Comparison of ENCODE assay signal across 19 mouse cellular contexts in the genomic region with DNA sequence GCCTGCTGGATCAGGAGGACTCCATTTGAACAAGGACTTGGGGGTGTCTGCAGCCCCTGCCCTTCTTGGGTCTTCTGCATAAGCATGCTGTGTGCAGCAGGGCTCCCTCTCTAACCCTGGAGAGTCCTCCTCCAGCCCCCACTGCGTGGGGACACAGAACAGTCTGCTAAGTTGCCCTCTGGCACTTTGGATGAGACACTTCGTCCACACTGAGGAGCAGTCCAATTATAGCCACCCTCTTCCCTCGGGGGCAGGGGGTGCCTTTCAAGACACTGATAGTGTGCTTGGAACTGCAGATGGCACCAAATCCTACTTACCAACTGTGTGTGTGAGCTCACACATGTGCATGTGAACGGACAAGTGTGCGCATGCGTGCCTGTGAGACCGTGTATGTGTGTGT.
DNase-seq lines count a peak whose midpoint lies in the region; ATAC-seq and TF ChIP-seq lines count a peak whose summit lies in the region.
"Had no signal": no experiment of that assay in that cellular context is flagged by ENCODE, and none has a peak within 500 bp of the region (broad histone marks: within the 10 kb centered on the region; RNA-seq: fewer than 3 reads in every experiment).

No protein-coding gene starts in this region.

- H3K9me3 ChIP-seq in G1E (replicated peaks), result no peaks in the 10 kb centered on the region
- H3K9me3 ChIP-seq in embryonic facial prominence, embryonic 11.5 days (replicated peaks; ENCODE audit: control insufficient read depth, low read length), result no peaks in the 10 kb centered on the region
- H3K9me3 ChIP-seq in kidney, postnatal 0 days (replicated peaks; ENCODE audit: low read length), result no peaks in the 10 kb centered on the region
- H3K9me3 ChIP-seq: embryonic facial prominence, embryonic 15.5 days; heart, embryonic 12.5 days; neural tube, embryonic 13.5 days had no signal

- H3K27ac ChIP-seq in embryonic facial prominence, embryonic 11.5 days (replicated peaks; ENCODE audit: low read depth, low read length), result no peak overlapping the region
- 0 out of 2 replicates have a peak overlapping the region, but pooled peaks have one; percentile 13 for H3K27ac ChIP-seq in kidney, postnatal 0 days
- H3K27ac ChIP-seq: embryonic facial prominence, embryonic 15.5 days; neural tube, embryonic 13.5 days had no signal

- ATAC-seq in G1E (ENCODE audit: extremely low read depth, insufficient number of reproducible peaks, low FRiP score, poor library complexity, severe bottlenecking), result no peak
- 0 out of 2 replicates have a peak, but pooled peaks have one; percentile 14 for ATAC-seq in embryonic facial prominence, embryonic 11.5 days (replicated peaks; ENCODE audit: insufficient number of reproducible peaks, low FRiP score, low TSS enrichment, low read depth)
- ATAC-seq in kidney, postnatal 0 days (replicated peaks; ENCODE audit: low FRiP score, low read depth), result no peak
- ATAC-seq: Patski had no signal

- DNase-seq in kidney, adult 11 months, result peak; percentile 35
- no peak for DNase-seq in kidney, adult 18-20 months
- DNase-seq in G1E (ENCODE audit: low spot score), result no peak
- no peak for DNase-seq in embryonic facial prominence, embryonic 11.5 days (ENCODE audit: low spot score)
- DNase-seq in kidney, postnatal 0 days (ENCODE audit: low spot score), result no peak
- DNase-seq in adrenal gland, postnatal 25 days, result no peak
- DNase-seq in spleen, adult 18-20 months, result no peak
- no peak for DNase-seq in frontal cortex, postnatal 10 days (ENCODE audit: low spot score in 2 of 2)
- DNase-seq: adrenal gland, adult 8-10 months; cerebellum, postnatal 10 days; heart, postnatal 4 days; lung, adult 18-20 months; lung, postnatal 36 days; thymus, adult 2 months had no signal

- TF ChIP-seq CTCF in G1E (IDR thresholded peaks at IDR 0.05; ENCODE audit: low read depth, low read length), result no peak
- TF ChIP-seq CTCF in kidney, postnatal 0 days (IDR thresholded peaks at IDR 0.05; ENCODE audit: low read depth), result no peak

- H3K4me3 ChIP-seq in G1E (ENCODE audit: low read depth, low read length), result peak overlapping the region; percentile 38; the same call in 1 of the 2 replicates
- no peak overlapping the region for H3K4me3 ChIP-seq in embryonic facial prominence, embryonic 11.5 days (ENCODE audit: low read depth, low read length)
- no peak overlapping the region for H3K4me3 ChIP-seq in kidney, postnatal 0 days (replicated peaks; ENCODE audit: low read depth, low read length)
- H3K4me3 ChIP-seq: embryonic facial prominence, embryonic 15.5 days; heart, embryonic 12.5 days; neural tube, embryonic 13.5 days had no signal

- H3K27me3 ChIP-seq in G1E (ENCODE audit: insufficient read depth, low read length), result peaks cover 3% of the 10 kb centered on the region; the same call in 1 of the 2 replicates
- no peaks in the 10 kb centered on the region for H3K27me3 ChIP-seq in embryonic facial prominence, embryonic 11.5 days (ENCODE audit: control insufficient read depth, insufficient read depth, low read length)
- no peaks in the 10 kb centered on the region for H3K27me3 ChIP-seq in kidney, postnatal 0 days (ENCODE audit: insufficient read depth, low read length)
- H3K27me3 ChIP-seq: embryonic facial prominence, embryonic 15.5 days; heart, embryonic 12.5 days; neural tube, embryonic 13.5 days; Patski had no signal

- H3K4me2 ChIP-seq in embryonic facial prominence, embryonic 11.5 days (ENCODE audit: low read depth, low read length), result no peak overlapping the region
- no peak overlapping the region for H3K4me2 ChIP-seq in kidney, postnatal 0 days (ENCODE audit: low read length)
- H3K4me2 ChIP-seq: embryonic facial prominence, embryonic 15.5 days; heart, embryonic 12.5 days; midbrain, embryonic 11.5 days; neural tube, embryonic 13.5 days had no signal

- peaks cover 9% of the 10 kb centered on the region for H3K4me1 ChIP-seq in G1E (ENCODE audit: insufficient read depth, low read depth, low read length)
- H3K4me1 ChIP-seq in embryonic facial prominence, embryonic 11.5 days (ENCODE audit: control insufficient read depth, insufficient read depth, low read length), result no peaks in the 10 kb centered on the region
- 0 out of 2 replicates have a peak, but pooled peaks cover 5% of the 10 kb centered on the region for H3K4me1 ChIP-seq in kidney, postnatal 0 days (replicated peaks; ENCODE audit: insufficient read depth, low read length)

- WGBS in embryonic facial prominence, embryonic 11.5 days, result 74% methylated on average over 7 of the region's 7 CpGs
- WGBS in kidney, postnatal 0 days, result 64% methylated on average over 7 of the region's 7 CpGs

- no peak overlapping the region for H3K9ac ChIP-seq in embryonic facial prominence, embryonic 11.5 days (replicated peaks; ENCODE audit: low read length)
- H3K9ac ChIP-seq in kidney, postnatal 0 days (ENCODE audit: low read depth, low read length), result no peak overlapping the region; the same call in 1 of the 2 replicates
- H3K9ac ChIP-seq: embryonic facial prominence, embryonic 15.5 days; heart, embryonic 12.5 days; neural tube, embryonic 13.5 days had no signal

- H3K36me3 ChIP-seq in G1E (replicated peaks), result no peaks in the 10 kb centered on the region
- no peaks in the 10 kb centered on the region for H3K36me3 ChIP-seq in embryonic facial prominence, embryonic 11.5 days (replicated peaks; ENCODE audit: control insufficient read depth, insufficient read depth, low read depth, low read length)
- no peaks in the 10 kb centered on the region for H3K36me3 ChIP-seq in kidney, postnatal 0 days (ENCODE audit: insufficient read depth, low read length)
- H3K36me3 ChIP-seq: embryonic facial prominence, embryonic 15.5 days; heart, embryonic 12.5 days; neural tube, embryonic 13.5 days had no signal
